Mouse (Mus musculus): ENCODE results near the gene Setd4. TPM values are rescaled to one million over a fixed set of nuclear protein-coding genes. Genes with fewer than 3 reads are reported as not detected.

Setd4 gene
- total RNA-seq, 2 experiments from 2014 or later: 10.0 to 11.5 TPM

DNA sequence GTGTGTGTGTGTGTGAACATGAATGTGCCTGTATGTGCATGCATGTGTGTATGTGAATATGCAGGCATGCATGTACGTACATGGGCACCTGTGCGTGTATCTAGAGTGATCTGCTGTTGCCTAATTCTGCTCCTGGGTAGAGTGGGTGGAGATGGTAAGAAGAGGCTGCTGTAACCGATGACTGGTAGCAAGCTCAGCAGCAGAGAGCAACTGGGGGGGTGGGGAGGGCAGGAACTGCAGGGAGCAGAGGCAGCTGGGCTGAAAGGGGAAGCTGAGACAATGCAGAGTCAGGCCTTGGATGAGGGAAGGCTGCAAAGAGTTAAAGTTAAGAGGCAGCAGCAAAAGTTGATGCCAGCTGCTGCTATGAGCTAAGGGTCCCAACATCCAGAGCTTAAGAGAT lies 56.7 kb downstream of the Setd4 start:
- no peak for DNase-seq (ENCODE audit: low spot score in 2 of 2)

DNA sequence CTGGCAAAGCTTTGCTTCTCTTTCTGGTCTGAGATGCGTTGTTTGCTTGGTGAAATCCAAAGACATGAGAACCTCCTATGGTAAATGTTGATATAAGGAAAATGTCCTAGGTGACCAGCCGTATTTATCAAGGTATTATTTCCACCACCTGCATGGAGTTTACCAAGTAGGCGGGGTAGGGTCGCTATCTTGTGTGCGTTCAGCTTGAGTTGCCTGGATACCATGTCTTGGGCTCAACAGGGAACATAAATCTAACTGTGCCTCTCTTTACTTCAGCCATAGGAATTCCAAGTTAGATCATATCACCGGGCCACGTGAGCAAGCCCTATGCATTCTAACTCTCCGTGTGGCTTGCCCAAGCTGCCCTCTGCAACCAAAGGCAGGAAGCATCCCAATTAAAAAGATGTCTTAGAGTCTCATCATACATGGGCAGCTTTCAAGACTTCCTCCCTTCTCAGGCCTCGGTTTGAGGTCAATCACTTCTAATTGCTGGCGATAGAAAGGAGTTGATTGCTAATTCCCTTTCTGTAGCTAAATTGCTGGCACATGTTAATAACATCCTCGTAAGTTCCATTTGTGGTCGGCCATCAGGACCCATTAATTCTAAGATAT lies 57.4 kb downstream of the Setd4 start:
- DNase-seq (ENCODE audit: low spot score in 2 of 2): no peak

DNA sequence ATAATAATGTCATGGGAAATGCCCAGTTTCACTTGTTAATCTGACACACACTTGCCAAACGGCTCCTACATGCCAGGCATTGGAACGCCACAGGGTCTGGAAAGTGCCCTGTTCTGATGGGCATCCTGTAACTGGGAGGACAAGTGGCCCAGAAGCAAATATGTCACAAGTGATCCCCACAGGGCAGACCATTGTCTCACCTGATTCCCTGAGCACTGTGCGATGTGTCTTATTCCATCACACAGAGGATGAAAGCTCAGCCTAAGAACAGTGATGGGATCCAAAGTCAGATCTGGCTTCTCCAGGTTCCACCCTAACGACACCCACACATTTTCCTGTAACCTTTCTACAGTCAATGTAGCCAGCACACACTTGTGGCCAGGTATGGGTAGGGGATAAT lies 58.9 kb downstream of the Setd4 start:
- DNase-seq (ENCODE audit: low spot score in 2 of 2): no peak

DNA sequence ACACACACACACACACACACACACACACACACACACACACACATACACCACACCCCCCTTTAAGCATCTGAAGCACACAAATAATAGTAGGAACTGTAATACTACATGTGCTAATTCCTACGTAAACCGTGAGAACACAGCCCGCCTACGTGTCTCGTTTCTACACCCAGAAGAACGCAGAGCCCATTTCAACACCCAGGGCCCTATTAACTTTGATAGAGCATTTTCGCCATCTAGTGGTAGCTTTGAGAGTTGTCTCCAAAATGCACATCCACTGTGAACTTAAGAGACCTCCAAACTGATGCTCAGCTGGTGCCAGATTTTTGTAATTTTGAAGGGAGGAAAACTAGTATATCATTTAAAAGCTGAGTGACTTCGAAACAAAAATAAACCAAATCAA lies 60.2 kb downstream of the Setd4 start:
- peak; percentile 62 to 72 for DNase-seq (ENCODE audit: low spot score in 2 of 2)

DNA sequence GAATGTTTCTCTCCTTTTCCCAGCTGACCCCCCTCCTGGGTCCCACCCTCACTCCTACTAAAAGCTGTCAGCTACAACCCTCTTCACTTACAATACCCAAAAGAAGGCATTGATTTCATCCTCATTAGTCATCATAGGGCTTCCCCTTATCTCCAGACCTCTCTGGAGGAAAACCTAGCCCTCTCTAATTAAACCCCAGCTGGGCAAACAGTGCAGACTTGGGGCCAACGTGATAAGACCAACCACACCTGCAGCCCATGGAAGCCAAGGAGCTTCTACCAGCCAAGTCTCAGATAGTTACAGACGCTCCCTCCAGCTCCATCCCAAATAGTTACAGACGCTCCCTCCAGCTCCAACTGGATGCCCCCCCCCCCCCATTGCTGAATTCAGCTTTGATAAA lies 64.0 kb downstream of the Setd4 start:
- DNase-seq (ENCODE audit: low spot score in 2 of 2): no peak

DNA sequence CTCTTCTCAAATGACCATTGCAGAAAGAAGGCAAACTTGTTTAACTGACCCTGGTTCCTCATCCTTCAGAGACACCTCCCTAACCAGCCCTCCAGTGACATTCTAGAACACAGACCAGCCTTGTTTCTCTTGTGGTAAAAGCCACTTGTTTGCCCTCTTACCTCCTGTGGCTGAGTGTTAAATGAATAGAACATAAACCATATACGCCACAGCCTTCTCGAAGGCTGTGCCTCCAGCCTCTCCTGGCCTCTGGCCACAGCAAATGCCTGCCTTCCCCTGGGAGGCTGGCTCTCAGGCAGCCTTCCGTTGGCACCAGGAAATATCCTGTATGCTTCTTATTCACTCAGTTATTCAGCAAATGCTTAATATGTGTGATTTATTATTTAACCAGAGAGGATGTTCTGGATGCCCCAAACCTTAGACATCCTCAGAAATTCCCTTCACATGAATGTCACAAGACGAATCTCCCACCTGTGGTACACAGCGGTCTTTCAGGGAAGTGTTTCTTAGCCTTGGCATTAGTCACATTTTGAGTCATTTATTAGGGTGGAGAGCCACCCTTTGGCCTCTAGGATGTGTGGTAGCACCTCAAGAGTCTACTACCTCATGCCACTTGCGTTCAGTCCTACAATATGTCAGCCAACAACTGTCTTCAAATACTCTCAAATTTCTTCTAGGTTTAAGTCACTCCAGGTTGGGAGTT lies 68.6 kb downstream of the Setd4 start:
- no peak for DNase-seq (ENCODE audit: low spot score in 2 of 2)

Other genes starting within 250 kb of the Setd4 start
- gene Cbr1, start 1.8 kb upstream of the Setd4 start, total RNA-seq (2021): 10 to 100 TPM; 67.9 to 74.3 TPM
- gene Gm5678, start 24.0 kb upstream of the Setd4 start, total RNA-seq (2021): 1 to 10 TPM; 3.3 to 5.0 TPM
- gene Cbr3, start 79.2 kb upstream of the Setd4 start, total RNA-seq (2021): 10 to 100 TPM; 21.2 to 21.8 TPM
- gene Dop1b, start 107.8 kb upstream of the Setd4 start, total RNA-seq (2021): 10 to 100 TPM; 86.3 to 90.5 TPM
- gene Morc3, start 228.1 kb upstream of the Setd4 start, total RNA-seq (2021): 10 to 100 TPM; 32.9 to 38.7 TPM

Measured in left cerebral cortex, adult 18-20 months (tissue).